Mouse (Mus musculus): ENCODE results near the gene 2310011J03Rik. TPM values are rescaled to one million over a fixed set of nuclear protein-coding genes. Genes with fewer than 3 reads are reported as not detected.
A peak's percentile ranks its signal among the peaks of the same experiment; 100 is the strongest.

The 2310011J03Rik gene
- polyA plus RNA-seq, 1 experiment from 2014 or later: 27.9 TPM

DNA sequence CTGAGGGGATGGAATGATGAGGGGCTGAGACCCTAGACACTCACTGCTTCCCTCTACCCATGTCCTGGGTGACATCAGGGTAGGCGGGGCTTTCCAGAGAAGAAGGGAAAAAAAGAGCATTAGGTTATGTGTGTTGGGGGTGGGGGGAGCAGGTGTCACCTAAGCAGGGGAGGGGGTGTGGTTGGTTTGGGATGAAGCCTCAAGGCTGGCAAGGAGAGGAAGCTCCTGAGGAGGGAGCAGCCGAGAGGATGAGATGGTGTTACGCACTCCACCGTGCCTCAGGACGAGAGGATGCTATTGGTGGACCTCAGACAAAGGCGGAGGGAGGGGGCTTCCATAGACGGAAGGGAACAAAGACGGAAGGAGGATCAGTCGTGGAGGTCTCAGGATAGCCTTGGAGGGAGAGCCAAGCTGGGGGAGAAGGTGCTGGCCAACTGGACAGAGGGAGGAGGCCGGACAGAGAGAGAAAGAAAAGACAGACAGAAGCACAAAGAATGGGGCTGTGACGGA is 19.6 kb downstream of the 2310011J03Rik start:
- WGBS (ENCODE audit: insufficient replicate concordance): 26% methylated on average over 11 of the region's 11 CpGs
- peaks cover 90% of the 10 kb centered on the region for H3K27me3 ChIP-seq (ENCODE audit: control insufficient read depth, insufficient read depth, low read depth, low read length)
- no peaks in the 10 kb centered on the region for H3K36me3 ChIP-seq (ENCODE audit: control insufficient read depth, insufficient read depth)
- no peaks in the 10 kb centered on the region for H3K9me3 ChIP-seq (replicated peaks; ENCODE audit: control insufficient read depth, low read length)
- no peak for ATAC-seq (ENCODE audit: low read depth)
- no peak overlapping the region for H3K9ac ChIP-seq (ENCODE audit: low read depth, low read length)
- H3K4me3 ChIP-seq (ENCODE audit: low read depth, low read length): no peak overlapping the region
- peaks cover 10% of the 10 kb centered on the region for H3K4me1 ChIP-seq (ENCODE audit: control insufficient read depth, low read depth, low read length)
- no peak overlapping the region for H3K4me2 ChIP-seq (ENCODE audit: low read depth, low read length)
- no peak overlapping the region for H3K27ac ChIP-seq (ENCODE audit: low read length)

DNA sequence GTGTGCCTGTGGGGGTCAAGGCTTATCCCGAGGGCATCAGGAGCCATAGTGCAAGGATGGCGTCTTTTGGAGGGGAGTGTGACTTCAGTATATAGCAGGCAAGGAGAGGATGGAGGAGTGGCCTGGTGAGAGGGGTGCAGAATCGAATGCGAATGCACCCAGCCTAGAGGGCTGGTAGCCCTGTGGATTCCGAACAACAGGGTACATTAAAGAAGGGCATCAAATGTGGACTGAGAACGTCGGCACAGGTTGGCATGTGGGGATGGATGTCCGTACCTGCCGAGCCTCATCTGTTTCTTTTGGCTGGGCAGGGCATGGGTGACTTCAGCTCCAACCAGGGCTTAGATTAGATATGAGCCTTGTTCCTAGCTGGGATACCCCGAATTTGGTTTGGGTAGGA is 20.5 kb downstream of the 2310011J03Rik start:
- WGBS (ENCODE audit: insufficient replicate concordance): 43% methylated on average over 10 of the region's 10 CpGs
- no peak overlapping the region for H3K4me2 ChIP-seq (ENCODE audit: low read depth, low read length)
- H3K36me3 ChIP-seq (ENCODE audit: control insufficient read depth, insufficient read depth): peaks cover under 1% of the 10 kb centered on the region
- H3K4me1 ChIP-seq (ENCODE audit: control insufficient read depth, low read depth, low read length): peaks cover 17% of the 10 kb centered on the region
- H3K9me3 ChIP-seq (replicated peaks; ENCODE audit: control insufficient read depth, low read length): no peaks in the 10 kb centered on the region
- ATAC-seq (ENCODE audit: low read depth): no peak
- H3K27ac ChIP-seq (ENCODE audit: low read length): no peak overlapping the region
- H3K4me3 ChIP-seq (ENCODE audit: low read depth, low read length): no peak overlapping the region
- H3K27me3 ChIP-seq (ENCODE audit: control insufficient read depth, insufficient read depth, low read depth, low read length): peaks cover 81% of the 10 kb centered on the region
- H3K9ac ChIP-seq (ENCODE audit: low read depth, low read length): no peak overlapping the region

DNA sequence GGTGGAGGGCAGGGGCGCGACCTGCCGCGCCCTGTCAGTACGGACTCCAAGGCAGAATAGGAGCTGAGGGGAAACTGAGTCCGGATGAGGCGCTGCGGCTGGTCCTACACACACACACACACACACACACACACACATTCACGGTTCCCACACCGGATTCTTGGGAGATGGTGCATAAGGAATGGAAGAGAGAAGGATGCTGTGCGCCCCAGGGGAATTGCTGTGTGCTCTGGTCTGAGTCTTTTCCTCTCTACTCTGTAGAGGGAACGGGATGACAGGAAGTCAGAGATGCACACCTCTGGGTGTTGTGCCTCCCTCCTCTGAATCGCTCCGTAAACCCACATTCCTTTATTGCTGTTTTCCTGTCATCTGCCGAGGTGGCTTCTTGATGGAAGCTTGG is 21.0 kb downstream of the 2310011J03Rik start:
- ATAC-seq (ENCODE audit: low read depth): no peak
- Histone ChIP-seq H3K27ac (ENCODE audit: low read length) (no peak overlapping the region), H3K27me3 (ENCODE audit: control insufficient read depth, insufficient read depth, low read depth, low read length) (peaks cover 76% of the 10 kb centered on the region), H3K9ac (ENCODE audit: low read depth, low read length) (no peak overlapping the region), H3K4me1 (ENCODE audit: control insufficient read depth, low read depth, low read length) (peaks cover 20% of the 10 kb centered on the region), H3K4me2 (ENCODE audit: low read depth, low read length) (no peak overlapping the region), H3K4me3 (ENCODE audit: low read depth, low read length) (no peak overlapping the region), H3K36me3 (ENCODE audit: control insufficient read depth, insufficient read depth) (peaks cover 6% of the 10 kb centered on the region), H3K9me3 (replicated peaks; ENCODE audit: control insufficient read depth, low read length) (no peaks in the 10 kb centered on the region)
- WGBS (ENCODE audit: insufficient replicate concordance): 10% methylated on average over 15 of the region's 15 CpGs

DNA sequence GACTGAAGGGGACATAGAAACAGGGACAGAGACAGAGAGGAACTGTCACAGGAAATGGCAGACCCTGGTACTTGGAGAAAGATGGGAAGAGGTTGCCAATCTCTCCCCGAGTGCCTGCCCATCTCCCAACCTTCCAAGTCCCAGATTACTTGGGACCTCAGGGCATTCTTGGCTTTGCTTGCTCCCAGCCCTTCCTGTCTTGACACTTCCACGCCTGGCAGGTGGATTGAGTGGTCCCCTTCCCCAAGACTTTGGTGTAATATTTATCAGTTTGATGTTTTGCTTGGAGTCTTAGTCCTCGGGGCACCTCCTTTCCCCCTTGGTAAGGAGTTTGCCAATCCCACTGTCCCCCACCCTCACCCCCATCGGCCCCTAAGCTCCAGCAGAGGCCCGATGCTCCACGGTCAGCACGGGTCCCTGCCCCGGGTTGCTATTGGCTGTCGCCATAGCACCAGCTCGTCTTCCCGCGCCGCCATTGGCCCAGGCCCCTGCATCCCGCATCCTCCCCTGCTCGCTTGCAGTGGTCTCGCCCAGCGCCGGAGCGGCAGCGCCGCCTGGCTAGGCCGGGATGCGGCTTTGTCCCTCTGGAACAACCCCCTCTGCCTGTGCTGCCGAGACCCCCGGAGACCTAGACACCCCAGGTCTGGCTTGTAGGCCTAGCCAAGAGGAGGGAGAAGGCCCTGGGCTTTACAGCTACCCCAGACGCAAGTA is 21.6 kb downstream of the 2310011J03Rik start:
- peaks cover 70% of the 10 kb centered on the region for H3K27me3 ChIP-seq (ENCODE audit: control insufficient read depth, insufficient read depth, low read depth, low read length)
- H3K9ac ChIP-seq (ENCODE audit: low read depth, low read length): no peak overlapping the region
- H3K4me3 ChIP-seq (ENCODE audit: low read depth, low read length): no peak overlapping the region
- 4% methylated on average over 26 of the region's 26 CpGs for WGBS (ENCODE audit: insufficient replicate concordance)
- ATAC-seq (ENCODE audit: low read depth): no peak
- H3K4me1 ChIP-seq (ENCODE audit: control insufficient read depth, low read depth, low read length): peaks cover 26% of the 10 kb centered on the region
- H3K9me3 ChIP-seq (replicated peaks; ENCODE audit: control insufficient read depth, low read length): no peaks in the 10 kb centered on the region
- no peak overlapping the region for H3K27ac ChIP-seq (ENCODE audit: low read length)
- no peak overlapping the region for H3K4me2 ChIP-seq (ENCODE audit: low read depth, low read length)
- peaks cover 11% of the 10 kb centered on the region for H3K36me3 ChIP-seq (ENCODE audit: control insufficient read depth, insufficient read depth)

DNA sequence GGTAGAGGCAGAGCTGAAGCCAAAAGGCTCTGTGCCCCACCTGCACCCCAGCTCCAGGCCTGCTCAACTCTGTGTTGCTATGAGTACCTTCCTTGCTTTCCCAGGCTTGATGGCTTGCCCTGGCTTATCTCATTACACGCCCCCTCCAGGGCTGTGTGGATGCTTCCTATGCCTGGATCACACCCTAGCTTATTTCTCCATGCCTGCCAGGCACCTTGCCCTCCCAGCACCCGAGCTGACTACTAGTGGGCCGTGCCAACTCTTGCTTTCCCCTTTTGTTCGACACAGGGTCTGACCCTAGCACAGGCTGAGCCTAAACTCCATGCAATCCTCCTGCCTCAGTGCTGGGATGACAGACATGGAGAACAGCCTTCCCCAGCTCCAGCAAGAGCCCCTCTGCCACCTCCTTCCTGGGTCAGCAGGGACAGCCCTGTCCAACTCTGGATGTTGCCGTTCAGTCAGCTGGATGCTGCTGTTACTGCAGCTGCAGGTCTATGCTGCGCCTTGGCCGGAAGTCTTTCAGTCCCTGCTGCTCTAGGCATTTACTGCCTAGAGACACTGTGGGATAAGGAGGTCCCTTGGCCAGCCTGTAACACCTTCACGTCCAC is 22.7 kb downstream of the 2310011J03Rik start:
- H3K36me3 ChIP-seq (ENCODE audit: control insufficient read depth, insufficient read depth): peaks cover 11% of the 10 kb centered on the region
- H3K4me3 ChIP-seq (ENCODE audit: low read depth, low read length): no peak overlapping the region
- WGBS (ENCODE audit: insufficient replicate concordance): 41% methylated on average over 8 of the region's 8 CpGs
- H3K4me1 ChIP-seq (ENCODE audit: control insufficient read depth, low read depth, low read length): peaks cover 32% of the 10 kb centered on the region
- no peak overlapping the region for H3K9ac ChIP-seq (ENCODE audit: low read depth, low read length)
- H3K27ac ChIP-seq (ENCODE audit: low read length): no peak overlapping the region
- no peaks in the 10 kb centered on the region for H3K9me3 ChIP-seq (replicated peaks; ENCODE audit: control insufficient read depth, low read length)
- no peak for ATAC-seq (ENCODE audit: low read depth)
- H3K27me3 ChIP-seq (ENCODE audit: control insufficient read depth, insufficient read depth, low read depth, low read length): peaks cover 63% of the 10 kb centered on the region
- no peak overlapping the region for H3K4me2 ChIP-seq (ENCODE audit: low read depth, low read length)

DNA sequence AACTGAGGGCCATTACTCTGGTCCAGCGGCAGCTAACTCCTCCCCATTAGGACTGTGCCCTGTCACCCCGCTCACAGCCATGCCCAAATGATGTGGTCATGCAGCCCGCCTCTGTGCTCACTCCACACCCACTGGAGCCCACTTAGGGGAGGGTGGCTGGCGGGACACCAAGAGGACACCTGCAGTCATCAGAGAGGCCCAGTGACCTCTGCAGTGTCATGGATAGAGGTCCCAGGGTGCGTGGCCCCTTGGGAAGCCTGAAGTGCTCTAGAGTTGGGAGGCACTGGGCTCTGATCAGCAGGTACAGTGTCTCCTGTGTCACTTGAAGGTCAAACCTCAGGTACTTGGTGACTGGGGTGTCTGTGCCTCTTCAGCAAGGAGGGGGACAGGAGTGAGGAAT is 23.5 kb downstream of the 2310011J03Rik start:
- 63% methylated on average over 5 of the region's 5 CpGs for WGBS (ENCODE audit: insufficient replicate concordance)
- H3K9me3 ChIP-seq (replicated peaks; ENCODE audit: control insufficient read depth, low read length): no peaks in the 10 kb centered on the region
- peaks cover 33% of the 10 kb centered on the region for H3K4me1 ChIP-seq (ENCODE audit: control insufficient read depth, low read depth, low read length)
- H3K27ac ChIP-seq (ENCODE audit: low read length): no peak overlapping the region
- peaks cover 11% of the 10 kb centered on the region for H3K36me3 ChIP-seq (ENCODE audit: control insufficient read depth, insufficient read depth)
- H3K4me3 ChIP-seq (ENCODE audit: low read depth, low read length): no peak overlapping the region
- ATAC-seq (ENCODE audit: low read depth): no peak
- no peak overlapping the region for H3K4me2 ChIP-seq (ENCODE audit: low read depth, low read length)
- no peak overlapping the region for H3K9ac ChIP-seq (ENCODE audit: low read depth, low read length)
- H3K27me3 ChIP-seq (ENCODE audit: control insufficient read depth, insufficient read depth, low read depth, low read length): peaks cover 56% of the 10 kb centered on the region

DNA sequence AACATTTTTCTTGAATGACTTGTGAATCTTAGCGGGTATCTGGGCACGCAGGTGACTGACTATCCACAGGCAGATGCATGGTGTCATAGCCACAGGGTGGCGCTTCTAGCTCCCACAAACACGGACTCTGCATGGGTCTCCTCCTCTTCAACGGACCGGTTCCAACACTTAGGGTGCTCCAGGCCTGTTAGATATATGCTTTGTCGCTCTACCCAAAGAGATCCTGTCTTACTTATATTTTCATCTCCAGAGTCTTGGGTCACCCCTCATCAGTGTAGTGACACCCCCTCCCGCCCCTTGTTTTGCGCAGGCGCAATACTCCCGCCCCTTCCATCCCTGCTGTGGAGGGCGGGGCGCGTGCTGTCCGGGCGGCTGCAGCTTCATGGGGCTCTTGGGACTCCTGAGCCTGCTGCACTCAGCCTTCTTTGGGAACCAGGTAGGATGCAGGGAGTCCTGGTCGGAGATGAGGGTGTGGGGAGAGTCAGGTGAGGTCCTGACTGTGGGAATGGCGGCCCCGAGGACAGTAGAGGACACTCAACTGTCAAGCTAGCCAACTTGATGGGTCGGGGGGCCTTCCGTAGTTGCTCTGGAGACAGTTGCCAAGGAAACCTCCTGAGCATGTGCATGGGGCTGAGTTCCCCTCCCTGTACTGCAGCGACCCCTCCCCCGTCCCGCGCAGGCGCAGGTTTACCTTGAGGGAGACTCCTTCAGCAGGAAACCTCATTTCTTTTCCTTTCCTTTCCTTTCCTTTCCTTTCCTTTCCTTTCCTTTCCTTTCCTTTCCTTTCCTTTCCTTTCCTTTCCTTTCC is 24.5 kb downstream of the 2310011J03Rik start, which contains the start of gene Apc2:
Gene Apc2, plus strand, starts transcription at position 360 of the 808 bp plus-strand sequence.
- H3K36me3 ChIP-seq (ENCODE audit: control insufficient read depth, insufficient read depth): peaks cover 11% of the 10 kb centered on the region
- peaks cover 46% of the 10 kb centered on the region for H3K27me3 ChIP-seq (ENCODE audit: control insufficient read depth, insufficient read depth, low read depth, low read length)
- no peaks in the 10 kb centered on the region for H3K9me3 ChIP-seq (replicated peaks; ENCODE audit: control insufficient read depth, low read length)
- H3K9ac ChIP-seq (ENCODE audit: low read depth, low read length): 0 out of 2 replicates have a peak within 1 kb of the TSS, but pooled peaks have one; percentile 5
- peak; percentile 19; the same call in 1 of the 2 replicates for ATAC-seq (ENCODE audit: low read depth)
- H3K27ac ChIP-seq (ENCODE audit: low read length): no peak within 1 kb of the TSS
- 9% methylated on average over 26 of the region's 26 CpGs for WGBS (ENCODE audit: insufficient replicate concordance)
- peaks cover 33% of the 10 kb centered on the region for H3K4me1 ChIP-seq (ENCODE audit: control insufficient read depth, low read depth, low read length)
- peak within 1 kb of the TSS; percentile 49 for H3K4me2 ChIP-seq (ENCODE audit: low read depth, low read length)
- peak within 1 kb of the TSS; percentile 37 for H3K4me3 ChIP-seq (ENCODE audit: low read depth, low read length)

DNA sequence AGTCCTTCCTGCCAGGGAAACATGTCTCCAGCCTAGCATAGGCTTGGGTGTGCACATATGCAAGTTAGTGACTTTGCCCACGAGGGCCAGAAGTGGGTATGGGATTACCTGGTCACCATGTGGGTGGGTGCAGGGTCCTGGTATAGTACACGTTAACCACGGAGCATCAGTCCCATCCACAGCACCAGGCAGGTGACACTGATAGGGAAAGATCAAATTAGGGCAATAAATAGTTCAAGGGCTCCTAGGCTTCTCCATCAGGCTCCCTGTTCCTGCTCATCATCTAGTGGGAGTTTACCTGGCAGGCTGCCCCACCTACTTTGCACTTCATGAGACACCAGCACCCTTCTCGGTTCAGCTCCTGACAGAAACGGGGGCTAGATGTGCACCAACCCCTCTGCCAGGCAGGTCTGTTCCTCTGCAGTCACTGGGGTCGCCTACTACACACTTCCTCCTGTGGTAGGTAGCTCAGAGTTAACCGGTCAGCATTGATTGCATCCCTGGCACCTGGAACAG is 25.5 kb downstream of the 2310011J03Rik start:
- no peak for ATAC-seq (ENCODE audit: low read depth)
- no peak overlapping the region for H3K4me3 ChIP-seq (ENCODE audit: low read depth, low read length)
- peaks cover 11% of the 10 kb centered on the region for H3K36me3 ChIP-seq (ENCODE audit: control insufficient read depth, insufficient read depth)
- WGBS (ENCODE audit: insufficient replicate concordance): 31% methylated on average over 7 of the region's 7 CpGs
- H3K27me3 ChIP-seq (ENCODE audit: control insufficient read depth, insufficient read depth, low read depth, low read length): peaks cover 36% of the 10 kb centered on the region
- no peak overlapping the region for H3K27ac ChIP-seq (ENCODE audit: low read length)
- no peak overlapping the region for H3K9ac ChIP-seq (ENCODE audit: low read depth, low read length)
- no peaks in the 10 kb centered on the region for H3K9me3 ChIP-seq (replicated peaks; ENCODE audit: control insufficient read depth, low read length)
- no peak overlapping the region for H3K4me2 ChIP-seq (ENCODE audit: low read depth, low read length)
- peaks cover 33% of the 10 kb centered on the region for H3K4me1 ChIP-seq (ENCODE audit: control insufficient read depth, low read depth, low read length)

All from liver, embryonic 16.5 days (tissue).